Mouse (Mus musculus): Measurements from ENCODE around the gene Dpm2. TPM values are rescaled to one million over a fixed set of nuclear protein-coding genes. Genes with fewer than 3 reads are reported as not detected.

Gene Dpm2
- polyA plus RNA-seq, 1 experiment = 10.0 TPM

DNA sequence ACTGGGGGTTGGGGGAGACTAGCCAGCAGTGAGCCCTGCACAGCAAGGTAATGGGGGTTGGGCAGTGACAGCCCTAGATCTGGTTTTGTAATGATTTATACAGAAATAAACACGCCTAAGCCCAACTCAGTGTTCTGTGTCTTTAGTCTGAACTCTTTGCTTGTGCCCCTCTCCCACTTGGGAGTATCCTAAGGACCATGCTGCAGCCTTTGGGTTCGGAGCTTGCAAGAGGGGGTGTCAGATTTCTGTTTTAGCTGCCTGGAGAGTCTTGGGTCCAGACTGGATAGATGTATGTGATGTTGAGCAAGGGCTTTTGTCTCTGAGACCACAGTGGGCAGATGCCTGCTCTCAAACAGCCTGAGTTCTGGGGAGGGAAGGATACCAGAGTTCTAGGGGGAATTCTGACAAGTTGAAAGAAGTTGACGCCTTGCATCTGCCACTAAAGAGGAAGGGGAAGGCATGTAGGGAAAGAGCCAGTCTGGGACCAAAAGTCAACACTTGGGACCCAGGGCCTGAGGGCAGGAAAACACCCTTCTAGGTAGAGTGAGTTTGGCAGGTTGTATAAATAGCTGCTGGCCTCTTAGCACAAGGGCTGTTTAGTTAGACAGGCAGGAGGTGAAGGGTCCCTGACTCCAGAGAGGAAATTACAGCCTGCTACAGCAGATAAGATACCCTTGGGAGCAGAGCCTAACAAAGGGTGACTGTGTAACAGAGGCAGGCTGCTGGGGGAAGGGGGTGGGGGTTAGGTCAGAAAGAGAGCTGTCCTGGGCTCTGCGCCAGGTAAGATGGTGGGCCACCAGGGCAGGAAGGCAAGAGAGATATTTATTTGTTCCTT is 50.2 kb downstream of the Dpm2 start:
- Histone ChIP-seq H3K9me3 (no peaks in the 10 kb centered on the region), H3K4me3 (replicated peaks) (peak overlapping the region; percentile 33), H3K4me1 (peaks cover 63% of the 10 kb centered on the region), H3K27me3 (replicated peaks) (no peaks in the 10 kb centered on the region), H3K36me3 (replicated peaks; ENCODE audit: low read length) (peaks cover 72% of the 10 kb centered on the region)
- TF ChIP-seq GATA1 (IDR thresholded peaks at IDR 0.05; ENCODE audit: borderline replicate concordance, low read length) = no peak
- no peak for TF ChIP-seq FLI1 (IDR thresholded peaks at IDR 0.05; ENCODE audit: low read length)

DNA sequence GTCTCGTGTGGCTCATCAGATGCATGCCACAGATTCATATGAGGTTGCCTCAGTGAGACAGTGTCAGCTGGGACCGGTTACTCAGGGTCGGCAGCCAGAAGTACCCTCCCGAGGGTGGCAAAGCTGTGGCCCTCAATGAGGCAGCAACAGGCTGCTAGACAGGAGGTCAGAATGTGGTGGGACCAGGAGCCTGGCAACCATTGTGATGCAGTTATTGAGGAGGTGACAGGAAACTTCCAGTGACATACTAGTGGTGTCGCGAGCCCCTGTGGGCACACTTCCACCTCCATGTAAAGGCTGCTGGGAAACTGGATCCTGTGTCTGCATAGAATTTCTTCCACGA is 50.8 kb downstream of the Dpm2 start, which contains the start of gene Ak1:
TSS of gene Ak1 (plus strand) at position 242 of the 343 bp plus-strand sequence.
- Histone ChIP-seq H3K4me1 (peaks cover 69% of the 10 kb centered on the region), H3K4me3 (replicated peaks) (peak within 1 kb of the TSS; percentile 33), H3K36me3 (replicated peaks; ENCODE audit: low read length) (peaks cover 66% of the 10 kb centered on the region), H3K9me3 (no peaks in the 10 kb centered on the region), H3K27me3 (replicated peaks) (no peaks in the 10 kb centered on the region)
- no peak for TF ChIP-seq FLI1 (IDR thresholded peaks at IDR 0.05; ENCODE audit: low read length)
- no peak for TF ChIP-seq GATA1 (IDR thresholded peaks at IDR 0.05; ENCODE audit: borderline replicate concordance, low read length)

Other genes with a start within 250 kb of the Dpm2 start
- gene Ciz1, start 218.5 kb upstream of the Dpm2 start, polyA plus RNA-seq (2012; ENCODE audit: insufficient read depth, low replicate concordance) = 103 and 163 TPM in 2 replicates
- 3.6 and 6.2 TPM in 2 replicates for gene Dnm1, start 217.5 kb upstream of the Dpm2 start, polyA plus RNA-seq (2012; ENCODE audit: insufficient read depth, low replicate concordance)
- gene 1110008P14Rik, start 188.9 kb upstream of the Dpm2 start, polyA plus RNA-seq (2012; ENCODE audit: insufficient read depth, low replicate concordance) = 74.3 and 79.5 TPM in 2 replicates
- gene Lcn2, start 182.6 kb upstream of the Dpm2 start, polyA plus RNA-seq (2012; ENCODE audit: insufficient read depth, low replicate concordance) = 15.0 and 32.0 TPM in 2 replicates
- 2.5 and 3.4 TPM in 2 replicates for gene Ptges2, start 175.0 kb upstream of the Dpm2 start, polyA plus RNA-seq (2012; ENCODE audit: insufficient read depth, low replicate concordance)
- 3.9 and 10.8 TPM in 2 replicates for gene Naif1, start 120.4 kb upstream of the Dpm2 start, polyA plus RNA-seq (2012; ENCODE audit: insufficient read depth, low replicate concordance)
- 7.3 and 7.9 TPM in 2 replicates for gene Slc25a25, start 119.4 kb upstream of the Dpm2 start, polyA plus RNA-seq (2012; ENCODE audit: insufficient read depth, low replicate concordance)
- gene Fam102a, start 35.5 kb upstream of the Dpm2 start, polyA plus RNA-seq (2012; ENCODE audit: insufficient read depth, low replicate concordance) = 0.64 and 1.8 TPM in 2 replicates
- not detected in 2 replicates for gene Pip5kl1, start 3.9 kb downstream of the Dpm2 start, polyA plus RNA-seq (2012; ENCODE audit: insufficient read depth, low replicate concordance)
- not detected in 2 replicates for gene 9430097D07Rik, start 4.8 kb downstream of the Dpm2 start, polyA plus RNA-seq (2012; ENCODE audit: insufficient read depth, low replicate concordance)
- 16.3 and 18.9 TPM in 2 replicates for gene St6galnac4, start 16.2 kb downstream of the Dpm2 start, polyA plus RNA-seq (2012; ENCODE audit: insufficient read depth, low replicate concordance)
- gene St6galnac6, start 28.9 kb downstream of the Dpm2 start, polyA plus RNA-seq (2012; ENCODE audit: insufficient read depth, low replicate concordance) = 36.4 and 40.9 TPM in 2 replicates
- gene Ak1, start 50.9 kb downstream of the Dpm2 start, polyA plus RNA-seq (2012; ENCODE audit: insufficient read depth, low replicate concordance) = 11.0 and 12.2 TPM in 2 replicates
- gene Eng, start 75.7 kb downstream of the Dpm2 start, polyA plus RNA-seq (2012; ENCODE audit: insufficient read depth, low replicate concordance) = 90.6 and 227 TPM in 2 replicates
- 39.7 and 57.5 TPM in 2 replicates for gene Fpgs, start 133.3 kb downstream of the Dpm2 start, polyA plus RNA-seq (2012; ENCODE audit: insufficient read depth, low replicate concordance)
- gene Cdk9, start 142.2 kb downstream of the Dpm2 start, polyA plus RNA-seq (2012; ENCODE audit: insufficient read depth, low replicate concordance) = 148 and 403 TPM in 2 replicates
- gene Sh2d3c, start 150.2 kb downstream of the Dpm2 start, polyA plus RNA-seq (2012; ENCODE audit: insufficient read depth, low replicate concordance) = 13.4 and 21.1 TPM in 2 replicates
- gene 6330409D20Rik, start 170.2 kb downstream of the Dpm2 start, polyA plus RNA-seq (2012; ENCODE audit: insufficient read depth, low replicate concordance) = 3.0 TPM in 1 of 2 replicates, not detected in the other
- gene Tor2a, start 186.4 kb downstream of the Dpm2 start, polyA plus RNA-seq (2012; ENCODE audit: insufficient read depth, low replicate concordance) = 30.1 and 93.0 TPM in 2 replicates
- 0.03 and 1.9 TPM in 2 replicates for gene Ttc16, start 204.8 kb downstream of the Dpm2 start, polyA plus RNA-seq (2012; ENCODE audit: insufficient read depth, low replicate concordance)
- 2.6 TPM in 1 of 2 replicates, not detected in the other for gene Ptrh1, start 204.9 kb downstream of the Dpm2 start, polyA plus RNA-seq (2012; ENCODE audit: insufficient read depth, low replicate concordance)
- not detected in 2 replicates for gene Cfap157, start 213.6 kb downstream of the Dpm2 start, polyA plus RNA-seq (2012; ENCODE audit: insufficient read depth, low replicate concordance)